Mouse (Mus musculus) CH12.LX (cell line): ENCODE data around the gene Cntfr. TPM values are rescaled to one million over a fixed set of nuclear protein-coding genes. Genes with fewer than 3 reads are reported as not detected.

Experiments
- DNase-seq: peaks from one replicate; pipeline ENCODE4 v3.0.0-alpha.2; 2013; ENCODE audit errors: extremely low read depth
- H3K27ac ChIP-seq: 2 replicates; pipeline ENCODE4 v1.5.1; 2012; ENCODE audit warnings: low read depth, mild to moderate bottlenecking, control low read depth, moderate library complexity; ENCODE audit not compliant: insufficient read depth
- H3K27me3 ChIP-seq: replicated peaks from 2 replicates; pipeline ENCODE3; 2012; ENCODE audit warnings: inconsistent platforms
- H3K36me3 ChIP-seq, 2 experiments: replicated peaks in 1 of 2; 2 replicates each; pipeline versions ENCODE3 to v1.6.1; 2012; ENCODE audit warnings: inconsistent platforms in 1 of 2, low read length in 1 of 2, mild to moderate bottlenecking in 1 of 2, mixed read lengths in 1 of 2, moderate library complexity in 1 of 2; ENCODE audit not compliant: control insufficient read depth in 1 of 2, insufficient read depth in 1 of 2
- H3K4me1 ChIP-seq, 2 experiments: 2 replicates each; pipeline ENCODE4 v1.6.1; 2012; ENCODE audit warnings: inconsistent platforms in 1 of 2, moderate library complexity in 1 of 2; ENCODE audit not compliant: insufficient read depth in 2 of 2, control insufficient read depth in 1 of 2
- H3K4me2 ChIP-seq: 2 replicates; pipeline ENCODE4 v1.6.1; 2012; ENCODE audit warnings: low read depth, mild to moderate bottlenecking, control low read depth; ENCODE audit not compliant: poor library complexity, insufficient read depth, severe bottlenecking
- H3K4me3 ChIP-seq, 3 experiments: fragments of 150-350 bp in 1 of 3; sonication (generic) in 1 of 3; replicated peaks in 1 of 3; 2 replicates each; pipeline versions ENCODE3 to v1.5.1; 2011 to 2012; ENCODE audit warnings: low read depth in 2 of 3, low read length in 2 of 3, mild to moderate bottlenecking in 2 of 3, moderate library complexity in 2 of 3, control low read depth in 1 of 3, improper control_type of control experiment in 1 of 3, inconsistent platforms in 1 of 3, mixed read lengths in 1 of 3; ENCODE audit not compliant: poor library complexity in 1 of 3
- H3K79me2 ChIP-seq: replicated peaks from 2 replicates; pipeline ENCODE4 v1.6.1; 2012; ENCODE audit warnings: mild to moderate bottlenecking, moderate library complexity; ENCODE audit not compliant: control insufficient read depth, poor library complexity, insufficient read depth, severe bottlenecking; ENCODE audit errors: extremely low read depth
- H3K9ac ChIP-seq: 2 replicates; pipeline ENCODE4 v1.6.1; 2012; ENCODE audit warnings: low read depth, mild to moderate bottlenecking, control low read depth, moderate library complexity; ENCODE audit not compliant: insufficient read depth
- H3K9me3 ChIP-seq: replicated peaks from 2 replicates; pipeline ENCODE3; 2012; ENCODE audit warnings: low read length, inconsistent platforms, mixed read lengths
- BHLHE40 ChIP-seq: IDR thresholded peaks from 2 replicates; pipeline ENCODE4 v1.6.1; 2011; ENCODE audit warnings: mild to moderate bottlenecking, low read depth, low read length, improper control_type of control experiment
- CHD1 ChIP-seq: IDR thresholded peaks from 2 replicates; pipeline ENCODE4 v1.6.1; 2012; ENCODE audit warnings: low read depth, low read length, improper control_type of control experiment, inconsistent platforms
- CTCF ChIP-seq, 2 experiments: IDR thresholded peaks in 1 of 2; conservative IDR thresholded peaks in 1 of 2; 2 replicates each; pipeline ENCODE4 v1.5.1; 2011 to 2012; ENCODE audit warnings: low read depth in 2 of 2, low read length in 2 of 2, improper control_type of control experiment in 1 of 2, inconsistent platforms in 1 of 2, mild to moderate bottlenecking in 1 of 2, moderate library complexity in 1 of 2
- E2F4 ChIP-seq: IDR thresholded peaks from 2 replicates; pipeline ENCODE4 v1.6.1; 2011; ENCODE audit warnings: low read depth, low read length, improper control_type of control experiment; ENCODE audit not compliant: insufficient replicate concordance
- EP300 ChIP-seq: IDR thresholded peaks from 2 replicates; pipeline ENCODE4 v1.6.1; 2011; ENCODE audit warnings: low read length, improper control_type of control experiment
- ETS1 ChIP-seq: conservative IDR thresholded peaks from 2 replicates; pipeline ENCODE4 v1.6.1; 2012; ENCODE audit warnings: low read depth, mild to moderate bottlenecking, inconsistent platforms, low read length, improper control_type of control experiment, moderate library complexity
- IRF4 ChIP-seq: IDR thresholded peaks from 2 replicates; pipeline ENCODE4 v1.6.1; 2014; ENCODE audit warnings: low read depth, mild to moderate bottlenecking, inconsistent platforms, low read length, improper control_type of control experiment
- MAFK ChIP-seq: IDR thresholded peaks from 2 replicates; pipeline ENCODE4 v1.6.1; 2011; ENCODE audit warnings: low read length, improper control_type of control experiment; ENCODE audit not compliant: insufficient replicate concordance
- MEF2A ChIP-seq: IDR thresholded peaks from 2 replicates; pipeline ENCODE4 v1.6.1; 2014; ENCODE audit warnings: low read depth, mild to moderate bottlenecking, inconsistent platforms, low read length, improper control_type of control experiment, borderline replicate concordance
- NRF1 ChIP-seq: IDR thresholded peaks from 2 replicates; pipeline ENCODE4 v1.6.1; 2014; ENCODE audit warnings: low read depth, mild to moderate bottlenecking, inconsistent platforms, low read length, improper control_type of control experiment, moderate library complexity
- POLR2A ChIP-seq: IDR thresholded peaks from 2 replicates; pipeline ENCODE4 v1.6.1; 2011; ENCODE audit warnings: low read depth, mild to moderate bottlenecking, improper control_type of control experiment, low read length
- RAD21 ChIP-seq: IDR thresholded peaks from 2 replicates; pipeline ENCODE4 v1.6.1; 2011; ENCODE audit warnings: low read depth, mild to moderate bottlenecking, low read length, improper control_type of control experiment, moderate library complexity
- SMC3 ChIP-seq: IDR thresholded peaks from 2 replicates; pipeline ENCODE4 v1.6.1; 2011; ENCODE audit warnings: low read depth, low read length, improper control_type of control experiment
- TBP ChIP-seq: conservative IDR thresholded peaks from 2 replicates; pipeline ENCODE4 v1.6.1; 2011; ENCODE audit warnings: low read depth, low read length, improper control_type of control experiment
- ZKSCAN1 ChIP-seq: IDR thresholded peaks from 2 replicates; pipeline ENCODE4 v1.6.1; 2012; ENCODE audit warnings: low read depth, inconsistent platforms, low read length, improper control_type of control experiment, borderline replicate concordance
- ZNF384 ChIP-seq: IDR thresholded peaks from 2 replicates; pipeline ENCODE4 v1.6.1; 2012; ENCODE audit warnings: low read depth, low read length, improper control_type of control experiment, inconsistent platforms
- dilution Hi-C: fragments of 300-500 bp; cut with MboI; formaldehyde crosslinking; loops from 2 replicates; pipeline ENCODE4 v1.14.3; 2020; ENCODE audit warnings: low sequenced_read_pairs; ENCODE audit not compliant: extremely low pct_unique_long_range_greater_than_20kb, extremely low pct_ligation_motif_present
- in situ Hi-C: fragments of 300-500 bp; cut with MboI; formaldehyde crosslinking; loops from 3 replicates; pipeline ENCODE4 v1.14.3; 2019; ENCODE audit warnings: low sequenced_read_pairs, low pct_ligation_motif_present, low pct_unique_long_range_greater_than_20kb, mixed read lengths
- polyA plus RNA-seq: library from polyadenylated mRNA; unstranded; fragments of >175 nt; gene quantifications from 2 replicates; pipeline ENCODE4 v1.2.1, GENCODE M21; 2012; ENCODE audit warnings: low read depth; ENCODE audit not compliant: insufficient read length
- total RNA-seq, 2 experiments: library from RNA; depleted of rRNA; stranded (reverse); fragments of 300-350 nt in 1 of 2; fragments of >200 nt in 1 of 2; gene quantifications; 2 replicates each; pipeline ENCODE4 v1.2.3; 2012 to 2014

The Cntfr gene
- total and polyA plus RNA-seq, 3 experiments = not detected

GRCm38 (mm10) chr4:41639214-41639841 lies 57.6 kb downstream of the Cntfr start:
- Histone ChIP-seq H3K9ac (peak overlapping the region; percentile 55; the same call in 1 of the 2 replicates), H3K27ac (no peak overlapping the region), H3K4me1 (peaks cover 5 to 18% of the 10 kb centered on the region in 2 experiments; a peak in 3 of 4 replicates), H3K36me3 (no peaks in the 10 kb centered on the region), H3K27me3 (peaks cover 61% of the 10 kb centered on the region), H3K4me2 (peak overlapping the region; percentile 84), H3K4me3 (peak overlapping the region in 1 of 3 experiments; percentile 44), H3K79me2 (no peaks in the 10 kb centered on the region), H3K9me3 (peaks cover 21% of the 10 kb centered on the region)
- dilution Hi-C loops = no loop called here
- TF ChIP-seq NRF1 (no peak), E2F4 (no peak)
- in situ Hi-C loops = no loop called here
- DNase-seq = no peak

DNA sequence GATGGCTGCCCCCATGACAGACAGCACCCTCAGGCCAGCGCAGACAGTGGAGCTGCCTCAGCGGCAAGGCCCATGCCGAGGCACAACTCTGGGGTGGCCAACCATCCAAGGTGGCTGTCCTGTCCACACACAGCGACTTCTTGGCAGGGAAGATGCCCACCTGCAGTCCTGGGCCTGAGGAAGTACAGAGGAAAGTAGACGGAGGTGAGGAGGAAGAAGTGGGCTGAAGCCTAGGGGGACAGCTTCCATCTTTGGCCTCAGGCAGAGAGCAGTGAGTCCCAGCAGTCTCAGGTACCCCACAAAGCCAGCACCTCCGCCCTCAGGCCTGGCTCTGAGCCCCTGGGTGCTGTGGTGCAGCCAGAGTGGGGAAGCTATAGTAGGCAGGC lies 58.1 kb downstream of the Cntfr start:
- DNase-seq = no peak
- H3K79me2 ChIP-seq = no peaks in the 10 kb centered on the region
- H3K4me1 ChIP-seq = peaks cover 5 to 18% of the 10 kb centered on the region in 2 experiments; a peak in 3 of 4 replicates
- in situ Hi-C loops (no loop called here), dilution Hi-C loops (no loop called here)
- H3K36me3 ChIP-seq = no peaks in the 10 kb centered on the region
- no peak overlapping the region for H3K4me2 ChIP-seq
- peaks cover 19% of the 10 kb centered on the region for H3K9me3 ChIP-seq
- H3K27ac ChIP-seq = no peak overlapping the region
- no peak for TF ChIP-seq TBP
- no peak for TF ChIP-seq POLR2A
- no peak for TF ChIP-seq EP300
- no peak overlapping the region for H3K9ac ChIP-seq
- peaks cover 62% of the 10 kb centered on the region for H3K27me3 ChIP-seq
- no peak overlapping the region for H3K4me3 ChIP-seq

DNA sequence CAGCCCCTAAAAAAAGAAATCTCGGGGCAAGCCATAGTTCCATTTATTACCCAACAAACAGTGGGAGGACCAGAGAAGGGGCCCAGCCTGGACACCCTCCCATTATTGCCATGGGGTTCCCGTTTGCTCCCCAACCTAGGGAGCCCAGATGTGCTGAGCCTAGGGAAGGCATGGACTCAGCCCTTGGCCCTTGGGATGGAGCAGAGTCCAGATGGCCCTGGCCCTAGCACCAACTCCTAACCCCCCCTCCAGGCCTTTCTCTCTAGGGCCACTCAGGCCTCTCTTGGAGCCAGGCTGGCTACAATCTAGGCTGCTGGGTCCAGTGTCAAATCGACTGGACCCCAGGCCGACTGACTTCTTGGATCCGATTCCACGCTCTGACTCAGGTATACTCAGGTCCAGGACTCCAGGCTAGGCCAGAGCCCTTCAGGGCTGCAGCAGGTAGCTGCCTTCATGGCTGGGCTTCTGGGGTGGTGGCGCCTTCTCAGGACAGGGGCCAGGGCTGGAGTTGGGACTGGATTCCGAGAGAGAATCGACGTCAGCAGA lies 58.6 kb downstream of the Cntfr start:
- Histone ChIP-seq H3K9me3 (peaks cover 17% of the 10 kb centered on the region), H3K4me2 (no peak overlapping the region), H3K4me3 (no peak overlapping the region), H3K36me3 (no peaks in the 10 kb centered on the region), H3K4me1 (peaks cover 5 to 18% of the 10 kb centered on the region in 2 experiments; a peak in 3 of 4 replicates), H3K79me2 (no peaks in the 10 kb centered on the region), H3K27me3 (peaks cover 62% of the 10 kb centered on the region), H3K27ac (no peak overlapping the region), H3K9ac (no peak overlapping the region)
- dilution Hi-C loops (no loop called here), in situ Hi-C loops (no loop called here)
- DNase-seq = no peak
- TF ChIP-seq CTCF (conservative IDR thresholded peaks at IDR 0.05 in 1 of 2, IDR thresholded peaks at IDR 0.05 in 1 of 2; ENCODE audit: low read depth in 2 of 2, low read length in 2 of 2) = no peak
- no peak for TF ChIP-seq CHD1
- TF ChIP-seq EP300 = no peak
- no peak for TF ChIP-seq ZKSCAN1
- no peak for TF ChIP-seq ETS1
- TF ChIP-seq ZNF384 = no peak
- no peak for TF ChIP-seq IRF4
- TF ChIP-seq BHLHE40 = no peak
- no peak for TF ChIP-seq MEF2A
- no peak for TF ChIP-seq SMC3
- no peak for TF ChIP-seq RAD21
- TF ChIP-seq MAFK = no peak
